Mouse (Mus musculus) layer of hippocampus, postnatal 10 days (tissue): Measurements from ENCODE around the gene Fam178b. TPM values are rescaled to one million over a fixed set of nuclear protein-coding genes. Genes with fewer than 3 reads are reported as not detected.

Experiments
- DNase-seq, 2 experiments: peaks; one replicate each; pipeline ENCODE4 v3.0.0; 2021; ENCODE audit warnings: low spot score in 2 of 2
- total RNA-seq, 2 experiments: library from RNA; stranded (reverse); gene quantifications; 2 replicates each; pipeline ENCODE4 v1.2.3; 2021

Fam178b gene
- total RNA-seq, 2 experiments from 2014 or later = 0.78 TPM; not detected in 1

- DNase-seq = no peak
These were observed 94.2 kb downstream of the Fam178b start for GRCm38 (mm10) chr1:36588476-36589450.

- DNase-seq = no peak
These were observed 95.1 kb downstream of the Fam178b start for GRCm38 (mm10) chr1:36587860-36588259.

GRCm38 (mm10) chr1:36586288-36586687 is 96.7 kb downstream of the Fam178b start:
- DNase-seq = no peak

- DNase-seq = no peak
These were observed 99.4 kb downstream of the Fam178b start for GRCm38 (mm10) chr1:36583408-36584116.

- no peak for DNase-seq
These were observed 100.8 kb downstream of the Fam178b start for GRCm38 (mm10) chr1:36582211-36582610.

- no peak for DNase-seq
These were observed 101.7 kb downstream of the Fam178b start for GRCm38 (mm10) chr1:36581260-36581659.

GRCm38 (mm10) chr1:36580384-36581207 is 102.4 kb downstream of the Fam178b start:
- peak; percentile 56 to 69 for DNase-seq

- peak; percentile 20 to 26 for DNase-seq
These were observed 103.0 kb downstream of the Fam178b start for GRCm38 (mm10) chr1:36579974-36580383.

- DNase-seq = no peak
These were observed 105.8 kb downstream of the Fam178b start for GRCm38 (mm10) chr1:36576991-36577675.

GRCm38 (mm10) chr1:36575347-36575746 is 107.6 kb downstream of the Fam178b start:
- DNase-seq = no peak

GRCm38 (mm10) chr1:36574196-36574955 is 108.6 kb downstream of the Fam178b start:
- no peak for DNase-seq

GRCm38 (mm10) chr1:36573524-36573923 is 109.5 kb downstream of the Fam178b start:
- DNase-seq = no peak

GRCm38 (mm10) chr1:36572709-36573108 is 110.3 kb downstream of the Fam178b start:
- DNase-seq = no peak

GRCm38 (mm10) chr1:36572140-36572700 is 110.8 kb downstream of the Fam178b start:
- no peak for DNase-seq

GRCm38 (mm10) chr1:36571627-36572026 is 111.4 kb downstream of the Fam178b start:
- no peak for DNase-seq

- no peak for DNase-seq
These were observed 112.7 kb downstream of the Fam178b start for GRCm38 (mm10) chr1:36570320-36570719.

- DNase-seq = no peak
These were observed 113.2 kb downstream of the Fam178b start for GRCm38 (mm10) chr1:36569694-36570276.

- no peak for DNase-seq
These were observed 114.2 kb downstream of the Fam178b start for GRCm38 (mm10) chr1:36568776-36569175.
